Mouse (Mus musculus) spleen, adult 2 months (tissue): ENCODE results near the gene Adamts8. TPM values are rescaled to one million over a fixed set of nuclear protein-coding genes. Genes with fewer than 3 reads are reported as not detected.
A peak's percentile ranks its signal among the peaks of the same experiment; 100 is the strongest.

Source experiments
- DNase-seq, 2 experiments: peaks; one replicate each; pipeline versions ENCODE4 v3.0.0 to v3.0.0-alpha.2; 2012 to 2021; ENCODE audit warnings: low spot score in 2 of 2, low read depth in 1 of 2
- H3K27ac ChIP-seq: fragments of 200-500 bp; 2 replicates; pipeline ENCODE4 v1.5.1; 2012; ENCODE audit warnings: low read length, inconsistent platforms; ENCODE audit not compliant: insufficient read depth
- H3K27me3 ChIP-seq: fragments of 200-500 bp; 2 replicates; pipeline ENCODE4 v1.6.1; 2012; ENCODE audit warnings: mild to moderate bottlenecking, moderate library complexity, low read length, inconsistent platforms; ENCODE audit not compliant: control insufficient read depth, insufficient read depth
- H3K36me3 ChIP-seq: fragments of 200-500 bp; 2 replicates; pipeline ENCODE4 v1.6.1; 2012; ENCODE audit warnings: mild to moderate bottlenecking, low read length, inconsistent platforms; ENCODE audit not compliant: control insufficient read depth, insufficient read depth
- H3K4me1 ChIP-seq: fragments of 200-500 bp; 2 replicates; pipeline ENCODE4 v1.6.1; 2011; ENCODE audit warnings: inconsistent platforms; ENCODE audit not compliant: control insufficient read depth, insufficient read depth, insufficient read length
- H3K4me3 ChIP-seq: fragments of 200-500 bp; 2 replicates; pipeline ENCODE4 v1.5.1; 2011; ENCODE audit warnings: mild to moderate bottlenecking, inconsistent platforms; ENCODE audit not compliant: insufficient read depth, insufficient read length; ENCODE audit errors: extremely low read depth
- CTCF ChIP-seq: fragments of 200-500 bp; IDR thresholded peaks from 2 replicates; pipeline ENCODE4 v1.5.1; 2011; ENCODE audit warnings: mild to moderate bottlenecking, inconsistent platforms; ENCODE audit not compliant: insufficient read depth, insufficient read length, insufficient replicate concordance; ENCODE audit errors: extremely low read depth
- POLR2A ChIP-seq: fragments of 200-500 bp; IDR thresholded peaks from 2 replicates; pipeline ENCODE4 v1.6.1; 2011; ENCODE audit warnings: low read depth, low read length, inconsistent platforms
- WGBS: fragments of 180-500 bp; shearing (Covaris S2); methylation state at CpG from one replicate; pipeline ENCODE4 v1.1.7; 2018; 5-methylcytosine and 5-hydroxymethylcytosine counted together
- polyA plus RNA-seq: library from polyadenylated mRNA; depleted of rRNA; stranded (reverse); fragments of >200 nt; gene quantifications from 2 replicates; pipeline ENCODE4 v1.2.3, GENCODE M21; 2012

Adamts8 gene
- polyA plus RNA-seq, 1 experiment, result 0.83 TPM

DNA sequence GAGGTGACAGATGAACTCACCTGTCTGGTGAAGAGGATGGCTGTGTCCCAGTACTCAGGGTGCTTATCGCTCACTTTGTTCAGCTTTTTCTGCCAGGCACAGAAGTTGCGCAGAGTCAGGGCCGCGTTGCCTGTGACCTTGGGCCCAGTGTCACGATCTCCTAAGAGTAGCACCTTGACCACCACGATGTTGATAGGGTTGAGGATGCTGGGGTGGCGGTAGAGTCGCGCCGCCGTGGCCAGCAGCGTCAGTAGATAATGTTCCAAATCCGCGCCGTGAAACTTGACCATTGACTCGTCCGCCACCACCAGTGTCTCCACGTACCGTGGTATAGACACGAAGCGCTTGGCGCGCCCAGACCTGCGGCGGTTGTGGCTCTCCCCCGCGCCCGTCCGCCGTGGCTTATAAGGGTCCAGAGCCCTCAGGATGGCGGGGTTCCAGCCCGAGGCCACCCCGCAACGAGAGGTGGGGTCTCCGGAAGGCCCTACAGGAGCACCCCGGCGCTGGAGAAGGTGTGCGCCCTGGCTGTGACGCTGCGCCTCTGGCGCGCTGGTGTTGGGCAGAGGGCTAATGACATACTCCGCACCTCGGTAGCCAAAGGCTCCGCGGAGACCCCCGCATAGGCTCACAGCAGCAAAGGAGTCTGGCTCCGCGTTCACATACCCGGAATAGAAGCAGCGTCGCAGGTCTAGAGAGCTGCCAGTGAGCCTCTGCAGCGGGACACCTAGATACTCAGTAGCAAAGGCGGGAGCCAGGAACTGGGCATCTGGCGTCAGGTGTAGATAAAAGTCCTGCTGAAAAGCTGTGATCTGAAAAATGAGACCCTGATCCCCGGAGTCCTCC lies 20.9 kb upstream of the Adamts8 start:
- 14% methylated on average over 56 of the region's 56 CpGs for WGBS
- Histone ChIP-seq H3K4me3 (0 out of 2 replicates have a peak overlapping the region, but pooled peaks have one; percentile 0), H3K27ac (no peak overlapping the region), H3K36me3 (no peaks in the 10 kb centered on the region), H3K27me3 (peaks cover 3% of the 10 kb centered on the region; the same call in 1 of the 2 replicates), H3K4me1 (no peaks in the 10 kb centered on the region)
- no peak for DNase-seq
- no peak for TF ChIP-seq CTCF
- no peak for TF ChIP-seq POLR2A

DNA sequence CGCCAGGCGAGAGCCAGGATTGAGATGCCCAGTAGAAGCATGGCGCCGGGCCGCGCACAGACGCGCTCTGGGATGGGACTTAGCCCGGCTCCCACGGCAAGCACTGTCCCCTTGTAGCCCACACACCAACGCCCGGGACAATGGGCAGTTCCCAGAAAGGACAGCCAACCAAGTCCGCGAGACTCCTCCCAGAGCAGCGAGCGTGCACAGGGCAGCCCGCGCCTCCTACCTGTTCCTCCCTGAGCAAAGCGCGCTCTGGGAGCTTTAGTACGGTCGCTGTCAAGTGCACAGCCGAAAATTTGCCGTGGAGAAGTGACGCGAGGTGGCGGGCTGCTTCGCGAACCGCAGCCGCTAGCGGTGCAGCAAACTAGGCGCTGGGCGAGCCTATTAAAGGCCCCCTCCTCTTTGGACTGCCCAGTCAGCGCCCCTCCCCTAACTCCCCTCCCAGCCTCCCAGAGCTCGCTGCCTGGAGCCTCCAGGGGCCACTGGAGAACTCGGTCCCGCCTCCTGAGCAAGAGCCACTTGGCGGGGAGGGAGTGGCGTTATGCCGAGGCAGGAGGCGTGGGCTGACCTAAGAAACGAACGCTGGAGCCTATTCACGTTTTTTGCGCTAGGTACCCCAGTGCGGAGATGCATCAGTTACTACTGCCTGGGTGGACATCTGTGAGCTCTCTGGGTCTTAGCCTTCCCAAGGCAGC lies 20.0 kb upstream of the Adamts8 start, which contains the start of gene Adamts15:
Gene Adamts15, minus strand, starts transcription at position 256 of the 698 bp plus-strand sequence.
- TF ChIP-seq CTCF, result no peak
- TF ChIP-seq POLR2A, result no peak
- 4% methylated on average over 47 of the region's 47 CpGs for WGBS
- no peaks in the 10 kb centered on the region for H3K4me1 ChIP-seq
- DNase-seq, result no peak
- H3K36me3 ChIP-seq, result no peaks in the 10 kb centered on the region
- H3K27ac ChIP-seq, result no peak within 1 kb of the TSS
- H3K27me3 ChIP-seq, result peaks cover 3% of the 10 kb centered on the region; the same call in 1 of the 2 replicates
- H3K4me3 ChIP-seq, result peak within 1 kb of the TSS; percentile 0; the same call in 1 of the 2 replicates

GRCm38 (mm10) chr9:30928759-30929158 lies 13.6 kb upstream of the Adamts8 start:
- TF ChIP-seq POLR2A (no peak), CTCF (no peak)
- Histone ChIP-seq H3K27ac (no peak overlapping the region), H3K4me1 (no peaks in the 10 kb centered on the region), H3K4me3 (no peak overlapping the region), H3K36me3 (no peaks in the 10 kb centered on the region), H3K27me3 (no peaks in the 10 kb centered on the region)
- WGBS, result 92% methylated on average over 2 of the region's 2 CpGs
- DNase-seq, result no peak

- no peak for DNase-seq
- TF ChIP-seq POLR2A (no peak), CTCF (no peak)
- H3K27me3 ChIP-seq, result no peaks in the 10 kb centered on the region
- H3K4me3 ChIP-seq, result no peak overlapping the region
- H3K27ac ChIP-seq, result no peak overlapping the region
- no peaks in the 10 kb centered on the region for H3K36me3 ChIP-seq
- WGBS, result 71% methylated on average over 4 of the region's 4 CpGs
- H3K4me1 ChIP-seq, result no peaks in the 10 kb centered on the region
Measured at GRCm38 (mm10) chr9:30932346-30932745, 10.0 kb upstream of the Adamts8 start.

DNA sequence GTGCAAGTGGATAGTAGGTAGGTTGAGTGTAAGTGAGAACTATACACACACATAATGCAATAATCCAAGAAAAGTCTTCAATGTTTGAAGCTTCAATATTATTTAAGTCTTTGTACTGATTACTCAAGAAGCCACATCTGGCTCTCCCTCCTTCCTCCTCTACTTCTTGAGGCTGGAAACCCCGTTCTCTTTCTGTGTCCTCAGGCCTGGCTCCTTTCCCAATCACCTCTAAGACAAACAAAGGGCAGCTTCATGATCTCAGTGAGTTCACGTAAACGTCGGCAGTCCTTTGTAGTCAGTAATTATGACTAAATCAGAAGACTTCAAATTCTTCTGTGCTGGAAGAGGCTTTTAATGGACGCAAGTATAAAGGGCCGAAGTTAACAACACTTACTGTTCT lies 7.5 kb upstream of the Adamts8 start:
- Histone ChIP-seq H3K36me3 (no peaks in the 10 kb centered on the region), H3K27ac (no peak overlapping the region), H3K4me3 (no peak overlapping the region), H3K4me1 (no peaks in the 10 kb centered on the region), H3K27me3 (no peaks in the 10 kb centered on the region)
- 70% methylated on average over 6 of the region's 6 CpGs for WGBS
- DNase-seq, result no peak
- TF ChIP-seq CTCF, result no peak
- TF ChIP-seq POLR2A, result no peak

GRCm38 (mm10) chr9:30936674-30937438 lies 5.5 kb upstream of the Adamts8 start:
- no peaks in the 10 kb centered on the region for H3K4me1 ChIP-seq
- no peak overlapping the region for H3K27ac ChIP-seq
- DNase-seq, result no peak
- TF ChIP-seq POLR2A (no peak), CTCF (no peak)
- no peak overlapping the region for H3K4me3 ChIP-seq
- no peaks in the 10 kb centered on the region for H3K36me3 ChIP-seq
- peaks cover 1% of the 10 kb centered on the region; the same call in 1 of the 2 replicates for H3K27me3 ChIP-seq
- WGBS, result 31% methylated on average over 9 of the region's 9 CpGs
